Mouse (Mus musculus) cerebellum, adult 2 months (tissue): ENCODE results near the gene Sox5.

ENCODE experiments used
- CTCF ChIP-seq: fragments of 200-500 bp; IDR thresholded peaks from 2 replicates; pipeline ENCODE4 v1.5.1; 2011; ENCODE audit warnings: low read depth, mild to moderate bottlenecking, control low read depth, low read length, moderate library complexity, borderline replicate concordance; ENCODE audit not compliant: insufficient read depth
- POLR2A ChIP-seq: fragments of 200-500 bp; IDR thresholded peaks from 2 replicates; pipeline ENCODE4 v1.6.1; 2011; ENCODE audit warnings: low read length, control low read depth, borderline replicate concordance; ENCODE audit not compliant: insufficient read depth

DNA sequence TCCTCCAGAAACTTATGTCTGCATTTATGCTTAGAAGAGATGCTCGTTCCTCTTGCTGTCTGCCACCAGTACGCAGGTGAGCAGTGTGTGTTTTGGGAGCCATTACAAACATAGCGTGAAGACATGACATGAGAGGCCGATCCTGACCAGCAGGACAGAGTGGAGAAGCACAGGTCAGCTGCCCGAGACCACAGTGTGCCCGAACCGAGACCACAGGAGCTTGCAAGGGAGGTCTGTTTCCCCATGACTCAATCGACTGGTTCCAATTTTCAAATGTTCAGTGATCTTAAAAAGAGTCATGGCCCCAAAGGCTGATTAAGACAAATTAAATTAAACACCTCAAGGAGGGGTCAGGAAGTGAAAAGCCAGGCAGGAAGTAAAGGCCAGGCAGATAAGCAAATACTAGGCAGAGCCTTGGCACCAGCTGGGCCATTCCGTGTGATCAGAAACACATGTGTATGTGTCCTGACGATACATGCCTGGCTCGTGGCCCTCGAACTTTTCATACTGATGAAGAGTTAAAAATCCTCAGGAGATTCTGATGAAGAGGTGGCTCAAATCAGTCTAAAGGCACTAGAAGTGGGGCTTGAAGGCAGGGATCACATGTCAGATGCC lies 58.1 kb downstream of the Sox5 start:
- TF ChIP-seq CTCF (no peak), POLR2A (no peak)
